Mouse (Mus musculus) mouse trophoblast stem cell (cell line): Measurements from ENCODE around the gene Pcca.
"Not testable (repeated sequence)": the region's sequence is repeated elsewhere in the genome, so short reads cannot be mapped to it uniquely, and the experiment has no call there.

Experiments
- in situ Hi-C, 2 experiments: fragments of 300-500 bp; cut with MseI, MboI; formaldehyde crosslinking; loops; 2 replicates in 1 of 2; 3 replicates in 1 of 2; pipeline ENCODE4 v1.15.1; 2025

The Pcca gene

GRCm38 (mm10) chr14:122560893-122561452 is 26.8 kb downstream of the Pcca start:
- in situ Hi-C loops, result not testable (repeated sequence)

GRCm38 (mm10) chr14:122570862-122571261 is 36.7 kb downstream of the Pcca start:
- in situ Hi-C loops, result no loop called here

GRCm38 (mm10) chr14:122574064-122574751 is 40.1 kb downstream of the Pcca start:
- in situ Hi-C loops, result no loop called here

GRCm38 (mm10) chr14:122577816-122578215 is 43.7 kb downstream of the Pcca start:
- in situ Hi-C loops, result no loop called here

GRCm38 (mm10) chr14:122582057-122582456 is 47.9 kb downstream of the Pcca start:
- in situ Hi-C loops, result no loop called here

- in situ Hi-C loops, result no loop called here
Measured at GRCm38 (mm10) chr14:122582491-122583077, 48.5 kb downstream of the Pcca start.

GRCm38 (mm10) chr14:122584087-122584486 is 50.0 kb downstream of the Pcca start:
- in situ Hi-C loops, result not testable (repeated sequence)

GRCm38 (mm10) chr14:122586942-122587341 is 52.8 kb downstream of the Pcca start:
- in situ Hi-C loops, result no loop called here

- in situ Hi-C loops, result no loop called here
Measured at GRCm38 (mm10) chr14:122597534-122597933, 63.4 kb downstream of the Pcca start.

- in situ Hi-C loops, result no loop called here
Measured at GRCm38 (mm10) chr14:122598802-122599201, 64.7 kb downstream of the Pcca start.

GRCm38 (mm10) chr14:122599839-122600238 is 65.7 kb downstream of the Pcca start:
- in situ Hi-C loops, result no loop called here

- in situ Hi-C loops, result no loop called here
Measured at GRCm38 (mm10) chr14:122602701-122603100, 68.6 kb downstream of the Pcca start.

- in situ Hi-C loops, result no loop called here
Measured at GRCm38 (mm10) chr14:122606499-122606898, 72.4 kb downstream of the Pcca start.

- in situ Hi-C loops, result no loop called here
Measured at GRCm38 (mm10) chr14:122607456-122607855, 73.3 kb downstream of the Pcca start.

- in situ Hi-C loops, result no loop called here
Measured at GRCm38 (mm10) chr14:122608323-122608722, 74.2 kb downstream of the Pcca start.

GRCm38 (mm10) chr14:122611035-122611434 is 76.9 kb downstream of the Pcca start:
- in situ Hi-C loops, result no loop called here

- in situ Hi-C loops, result no loop called here
Measured at GRCm38 (mm10) chr14:122612317-122612716, 78.2 kb downstream of the Pcca start.

- in situ Hi-C loops, result no loop called here
Measured at GRCm38 (mm10) chr14:122617656-122618055, 83.5 kb downstream of the Pcca start.

GRCm38 (mm10) chr14:122633416-122633815 is 99.3 kb downstream of the Pcca start:
- in situ Hi-C loops, result no loop called here

GRCm38 (mm10) chr14:122636601-122637000 is 102.5 kb downstream of the Pcca start:
- in situ Hi-C loops, result no loop called here

GRCm38 (mm10) chr14:122637798-122638555 is 103.9 kb downstream of the Pcca start:
- in situ Hi-C loops, result no loop called here

GRCm38 (mm10) chr14:122639168-122639720 is 105.1 kb downstream of the Pcca start:
- in situ Hi-C loops, result no loop called here
